Mouse (Mus musculus): ENCODE results near the gene Fry.

Gene Fry

DNA sequence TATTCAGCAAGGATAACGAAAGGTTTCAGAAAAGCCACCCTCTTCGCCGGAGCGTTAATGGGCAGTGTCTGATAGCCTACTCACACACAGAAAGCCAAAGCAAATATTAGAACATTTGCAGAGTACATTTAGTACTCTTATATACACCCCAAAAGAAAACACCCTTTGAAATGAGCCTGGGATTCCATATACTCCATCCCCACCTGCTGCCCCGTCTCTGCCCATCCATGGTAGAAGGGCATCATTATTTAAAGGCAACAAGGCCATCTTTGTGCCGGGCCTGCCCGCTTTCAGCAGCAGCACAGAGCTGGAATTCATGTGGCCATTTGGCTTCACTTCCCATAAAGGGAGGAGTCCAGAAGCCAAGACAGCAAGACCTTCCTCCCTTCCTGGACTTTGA lies 219.3 kb downstream of the Fry start:
- DNase-seq (ENCODE audit: low spot score), result no peak

DNA sequence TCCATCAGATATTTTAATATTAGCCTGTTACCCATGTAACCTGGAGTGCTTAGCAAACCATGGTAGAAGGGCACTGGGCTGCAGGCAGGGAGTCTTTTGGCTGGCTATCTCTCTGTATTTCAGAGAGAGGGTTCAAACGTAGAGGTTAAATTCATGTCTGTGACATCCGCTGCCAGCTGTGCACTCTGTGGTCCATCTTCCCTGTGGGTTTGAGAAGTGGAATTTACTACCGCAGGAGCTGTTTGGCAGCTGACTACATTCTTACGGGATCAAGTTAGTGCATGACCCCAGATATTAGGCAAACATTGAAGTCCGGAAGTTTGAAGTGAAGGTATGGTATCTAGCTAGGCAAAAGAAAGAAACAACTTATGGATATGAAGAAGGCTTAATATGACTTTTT lies 222.5 kb downstream of the Fry start:
- no peak for DNase-seq (ENCODE audit: low spot score)

DNA sequence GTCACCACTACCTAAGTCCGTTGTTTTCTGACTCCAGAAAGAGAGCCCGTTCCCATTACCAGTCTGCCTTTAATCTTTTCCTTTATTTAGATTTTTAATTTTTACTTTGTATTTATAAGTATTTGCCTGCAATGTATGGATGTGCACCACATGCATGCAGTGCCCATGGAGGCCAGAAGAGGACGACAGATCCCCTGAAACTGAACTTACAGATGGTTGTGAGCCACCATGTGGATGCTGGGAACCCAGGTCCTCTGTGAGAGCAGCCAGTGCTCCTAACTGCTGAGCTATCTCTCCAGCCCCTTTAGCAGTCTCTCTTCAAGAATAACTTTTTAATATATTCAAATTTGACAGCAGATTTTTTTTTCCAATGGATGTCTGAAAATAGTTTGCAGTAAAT lies 223.7 kb downstream of the Fry start:
- no peak for DNase-seq (ENCODE audit: low spot score)

DNA sequence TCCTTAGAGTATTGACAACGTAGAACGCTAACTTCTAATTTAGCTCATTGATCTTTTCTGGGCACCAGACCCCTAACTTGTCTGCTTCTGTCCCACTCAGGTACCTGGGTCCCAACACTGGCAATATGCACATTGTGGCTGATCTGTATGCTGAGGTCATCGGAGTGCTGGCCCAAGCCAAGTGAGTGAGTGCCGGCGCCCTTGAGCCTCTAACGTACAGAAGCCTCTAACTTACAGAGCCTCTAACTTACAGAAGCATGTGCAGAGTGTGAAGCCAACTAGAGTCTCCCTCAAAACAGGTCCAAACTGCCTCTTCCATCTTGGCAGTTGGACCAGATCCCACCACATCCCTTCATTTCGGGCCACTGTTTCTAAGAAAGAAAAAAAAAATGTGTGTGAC lies 227.5 kb downstream of the Fry start:
- no peak for DNase-seq (ENCODE audit: low spot score)

DNA sequence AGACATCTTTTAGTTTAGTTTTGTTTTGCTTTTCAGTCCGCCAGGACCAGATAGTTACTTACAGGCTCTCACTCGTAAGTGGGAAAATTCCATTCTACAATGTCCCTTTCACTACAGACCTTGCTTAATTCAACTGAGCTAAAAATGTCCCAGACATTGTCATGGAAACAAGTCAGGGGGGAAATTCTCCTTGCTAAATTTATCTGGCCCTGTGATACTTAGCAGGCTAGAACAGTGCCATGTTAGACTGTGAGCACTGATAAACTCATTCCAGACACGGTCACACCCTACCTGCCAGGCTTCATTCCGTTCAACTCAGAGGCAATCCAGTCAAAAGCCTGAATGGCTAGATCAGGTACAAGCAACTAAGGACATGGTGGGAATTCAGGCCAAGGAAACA lies 227.9 kb downstream of the Fry start:
- DNase-seq (ENCODE audit: low spot score), result no peak

DNA sequence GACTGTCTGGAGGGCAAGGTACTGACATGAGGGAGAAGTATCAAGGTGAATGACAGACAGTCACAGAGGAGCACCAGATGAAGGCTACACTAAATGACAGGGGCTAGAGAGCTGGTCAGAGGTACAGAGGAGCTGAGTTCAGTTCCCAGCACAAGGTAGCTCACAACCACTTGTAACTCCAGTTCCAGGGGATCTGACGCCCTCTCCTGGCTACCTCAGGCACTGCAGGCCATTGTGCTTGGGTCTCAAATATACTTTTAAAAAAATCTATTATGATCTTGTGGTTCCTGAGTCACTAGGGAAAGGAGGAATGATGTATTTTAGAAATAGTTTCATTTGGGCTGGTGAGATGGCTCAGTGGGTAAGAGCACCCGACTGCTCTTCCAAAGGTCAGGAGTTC lies 229.4 kb downstream of the Fry start:
- DNase-seq (ENCODE audit: low spot score), result no peak

DNA sequence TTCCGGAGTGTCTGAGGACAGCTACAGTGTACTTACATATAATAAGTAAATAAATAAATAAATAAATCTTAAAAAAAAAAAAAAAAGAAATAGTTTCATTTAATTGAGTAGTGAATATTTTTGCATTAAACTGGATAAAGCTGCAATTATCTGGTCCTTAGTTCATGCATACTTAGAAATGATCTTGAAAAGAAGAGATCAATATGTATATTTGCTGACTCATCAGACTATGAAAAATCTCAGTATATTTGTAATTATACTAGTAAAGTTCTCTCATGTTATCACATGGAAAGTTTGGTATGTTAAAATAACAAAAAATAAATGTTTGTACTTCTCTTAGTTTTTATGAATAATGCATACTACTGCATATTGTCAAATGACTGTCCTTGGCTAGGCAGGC lies 229.9 kb downstream of the Fry start:
- DNase-seq (ENCODE audit: low spot score), result no peak

DNA sequence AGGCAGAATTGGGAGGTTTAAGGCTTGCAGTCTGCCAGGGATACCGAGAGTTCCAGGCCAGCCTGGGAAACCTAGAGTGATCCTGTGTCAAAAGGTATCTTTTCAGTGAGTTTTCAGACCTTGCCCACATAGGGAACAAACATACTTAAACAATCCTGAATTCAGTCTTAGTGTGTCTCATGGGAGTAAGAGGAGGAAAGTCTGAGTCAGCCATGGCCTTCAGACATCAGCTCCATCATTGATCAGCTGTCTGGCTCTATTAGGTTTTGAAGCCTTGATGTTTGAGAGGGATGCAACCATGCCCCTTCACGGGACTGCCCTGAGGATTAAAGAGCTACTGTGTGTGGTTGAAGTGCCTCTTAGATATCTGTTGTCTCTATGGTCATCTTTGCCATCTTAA lies 232.7 kb downstream of the Fry start:
- no peak for DNase-seq (ENCODE audit: low spot score)

DNA sequence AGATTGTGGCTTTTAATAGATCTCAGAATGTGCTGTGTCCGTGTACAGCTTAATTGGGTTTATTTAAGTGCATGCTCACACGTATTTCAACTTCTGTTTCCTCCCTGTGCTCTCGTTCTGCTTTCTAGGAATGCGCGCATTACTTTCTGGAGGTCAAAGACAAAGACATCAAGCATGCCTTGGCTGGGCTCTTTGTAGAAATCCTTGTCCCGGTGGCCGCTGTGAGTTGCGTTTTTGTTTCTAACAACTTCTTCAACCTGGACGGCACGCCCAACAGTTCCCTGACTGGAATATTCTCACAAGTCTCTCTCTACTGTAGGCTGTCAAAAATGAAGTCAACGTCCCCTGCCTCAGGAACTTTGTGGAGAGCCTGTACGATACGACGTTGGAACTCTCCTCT lies 240.2 kb downstream of the Fry start:
- no peak for DNase-seq (ENCODE audit: low spot score)

DNA sequence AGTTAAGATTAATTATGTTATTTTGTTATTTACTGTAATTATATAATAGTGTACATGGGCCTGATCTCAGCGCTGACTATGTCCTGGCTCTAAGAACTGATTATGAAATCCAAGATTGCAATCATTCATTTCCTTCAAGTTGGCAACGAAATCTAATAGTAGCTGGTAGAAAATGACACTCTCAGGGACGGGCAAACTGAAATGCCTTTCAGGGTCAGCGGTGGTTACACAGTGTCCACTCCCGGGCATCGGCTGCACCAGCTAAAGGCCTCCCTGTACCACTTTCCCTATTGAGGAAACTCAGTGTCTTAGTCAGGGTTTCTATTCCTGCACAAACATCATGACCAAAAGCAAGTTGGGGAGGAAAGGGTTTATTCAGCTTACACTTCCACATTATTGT lies 243.8 kb downstream of the Fry start:
- no peak for DNase-seq (ENCODE audit: low spot score)

DNA sequence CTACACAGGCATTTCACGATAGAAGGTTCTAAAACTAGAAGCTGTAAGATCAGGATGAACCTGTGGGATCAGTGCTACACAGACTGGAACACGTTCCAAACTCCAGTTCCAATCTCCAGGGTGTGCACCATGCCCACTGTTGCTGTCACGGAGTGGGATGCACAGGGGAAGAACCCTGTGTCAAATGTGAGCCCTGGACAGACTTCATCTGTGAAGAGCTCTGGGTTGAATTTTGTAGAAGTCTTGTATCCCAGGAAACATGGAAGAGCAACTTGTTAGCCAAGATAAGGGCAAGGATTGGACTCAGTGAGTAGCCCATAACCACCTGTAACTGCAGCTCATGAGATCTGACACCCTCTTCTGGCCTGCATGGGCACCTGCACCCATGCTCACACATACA lies 246.2 kb downstream of the Fry start:
- DNase-seq (ENCODE audit: low spot score), result no peak

DNA sequence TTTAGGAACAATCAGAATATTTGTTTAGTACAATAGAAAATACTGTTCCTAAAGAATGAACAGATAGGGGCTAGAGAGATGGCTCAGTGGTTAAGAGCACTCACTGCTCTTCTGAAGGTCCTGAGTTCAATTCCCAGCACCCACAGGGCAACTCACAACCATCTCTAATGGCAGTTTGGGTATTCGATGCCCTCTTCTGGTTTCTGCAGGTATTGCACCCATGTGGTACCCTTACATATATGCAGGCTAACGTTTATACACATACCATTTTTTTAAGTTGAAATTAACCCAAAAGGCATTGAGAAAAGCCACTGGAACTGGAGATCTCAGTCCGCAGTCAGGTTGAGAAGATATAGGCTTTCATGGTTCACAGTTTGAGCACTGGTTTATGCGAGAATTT lies 248.6 kb downstream of the Fry start:
- DNase-seq (ENCODE audit: low spot score), result no peak

DNA sequence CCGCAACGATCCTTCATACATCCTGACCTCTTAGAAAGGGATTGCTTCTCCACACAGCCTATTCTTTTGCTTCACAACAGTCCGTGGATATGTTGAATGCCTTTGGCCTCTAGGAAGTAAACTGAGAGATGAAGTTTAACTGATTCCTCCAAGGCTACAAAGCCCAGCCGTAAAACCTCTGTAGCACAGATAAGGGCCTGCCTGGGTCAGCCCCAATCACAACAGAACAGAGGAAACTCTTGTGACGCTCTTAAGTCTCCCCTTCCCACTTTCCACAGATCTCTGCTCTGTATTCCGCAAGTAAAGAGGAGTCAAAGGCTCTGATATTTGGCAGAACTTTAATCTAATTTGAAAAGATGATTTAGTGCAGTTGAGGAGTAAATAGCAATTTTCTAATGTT lies 251.8 kb downstream of the Fry start:
- DNase-seq (ENCODE audit: low spot score), result no peak

DNA sequence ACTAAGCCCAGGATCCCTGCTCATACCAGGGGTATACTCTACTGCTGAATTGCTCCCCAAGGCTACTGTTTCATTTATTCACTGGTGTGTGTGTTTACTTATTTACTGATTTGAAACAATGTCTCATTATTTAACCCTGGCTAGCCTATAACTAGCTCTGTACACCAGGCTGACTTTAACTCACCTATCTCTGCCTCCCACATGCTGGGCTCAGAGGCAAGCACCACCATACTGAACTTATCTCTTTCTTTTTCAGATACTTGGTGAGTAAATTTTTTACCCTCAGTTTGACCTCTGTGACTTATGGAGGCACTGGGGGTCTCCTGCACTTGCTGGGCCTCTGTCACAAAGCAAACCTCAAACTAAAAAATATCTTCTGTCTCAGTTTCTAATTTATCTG lies 252.4 kb downstream of the Fry start:
- no peak for DNase-seq (ENCODE audit: low spot score)

DNA sequence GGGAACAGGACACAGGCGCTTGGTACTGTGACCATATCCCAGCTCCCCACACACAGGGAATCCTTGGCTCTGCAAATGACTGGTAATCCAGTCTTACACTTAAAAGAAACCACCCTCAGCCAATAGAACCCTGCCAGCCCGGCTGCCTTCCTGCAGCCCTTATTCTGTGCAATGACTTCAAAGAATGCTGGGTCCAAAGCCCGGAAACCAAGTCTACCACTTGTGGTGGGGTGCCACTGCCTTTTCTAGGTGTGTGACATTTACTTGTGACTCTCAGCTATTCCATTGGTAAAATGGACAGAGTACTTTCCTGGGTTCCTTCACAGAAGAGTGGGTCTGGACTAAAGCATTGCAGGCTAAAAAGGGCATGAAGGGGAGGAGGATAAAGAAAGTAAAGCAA lies 254.5 kb downstream of the Fry start:
- DNase-seq (ENCODE audit: low spot score), result no peak

DNA sequence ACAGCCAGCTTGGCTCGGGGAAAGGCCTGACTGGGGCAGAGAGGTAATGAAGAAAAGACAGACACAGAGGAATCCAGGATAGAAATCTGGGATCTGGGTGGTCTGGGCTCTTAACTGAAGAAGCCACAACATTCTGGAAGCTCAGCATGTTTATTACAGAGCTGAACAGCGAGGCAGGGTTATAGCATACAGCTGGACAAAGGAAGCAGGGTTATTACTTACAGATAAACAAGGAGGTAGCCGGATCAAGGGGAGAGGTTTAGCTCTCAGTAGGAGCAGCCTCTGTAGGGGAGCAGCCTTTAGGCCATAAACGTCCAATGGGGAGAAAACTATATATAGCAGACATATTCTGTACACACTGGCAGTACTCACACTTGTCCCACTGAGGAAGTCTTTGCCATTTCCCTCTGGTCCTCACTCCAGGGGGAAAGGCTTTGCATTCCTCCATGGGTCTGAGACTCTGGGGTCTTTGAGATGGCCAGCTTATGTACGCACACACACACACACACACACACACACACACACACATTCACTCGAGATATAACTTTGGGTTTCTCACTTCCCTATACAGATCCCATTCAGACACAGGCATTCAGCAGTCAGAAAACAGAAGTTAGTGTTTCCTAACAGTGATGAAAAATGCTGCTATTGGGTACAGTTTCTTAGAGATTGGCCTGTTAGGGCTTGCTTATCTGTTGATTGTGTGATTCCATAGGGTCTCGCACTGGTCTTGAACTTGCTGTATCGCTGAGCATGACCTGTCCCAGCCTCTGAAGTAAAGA lies 256.5 kb downstream of the Fry start:
- DNase-seq (ENCODE audit: low spot score), result no peak

DNA sequence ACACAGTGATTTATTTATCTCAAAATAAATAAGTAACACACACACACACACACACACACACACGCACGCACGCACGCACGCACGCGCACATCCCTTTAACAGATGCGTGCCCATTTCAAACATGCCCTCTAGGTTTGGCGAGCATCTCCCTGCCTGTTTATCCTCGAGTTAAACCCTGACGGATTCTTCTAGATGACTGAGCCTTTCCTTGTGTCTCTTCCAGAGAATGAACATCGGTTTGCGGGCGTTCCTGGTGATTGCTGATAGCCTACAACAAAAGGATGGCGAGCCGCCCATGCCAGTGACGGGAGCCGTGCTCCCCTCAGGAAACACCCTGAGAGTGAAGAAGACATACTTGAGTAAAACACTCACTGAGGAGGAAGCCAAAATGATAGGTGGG lies 260.1 kb downstream of the Fry start:
- no peak for DNase-seq (ENCODE audit: low spot score)

DNA sequence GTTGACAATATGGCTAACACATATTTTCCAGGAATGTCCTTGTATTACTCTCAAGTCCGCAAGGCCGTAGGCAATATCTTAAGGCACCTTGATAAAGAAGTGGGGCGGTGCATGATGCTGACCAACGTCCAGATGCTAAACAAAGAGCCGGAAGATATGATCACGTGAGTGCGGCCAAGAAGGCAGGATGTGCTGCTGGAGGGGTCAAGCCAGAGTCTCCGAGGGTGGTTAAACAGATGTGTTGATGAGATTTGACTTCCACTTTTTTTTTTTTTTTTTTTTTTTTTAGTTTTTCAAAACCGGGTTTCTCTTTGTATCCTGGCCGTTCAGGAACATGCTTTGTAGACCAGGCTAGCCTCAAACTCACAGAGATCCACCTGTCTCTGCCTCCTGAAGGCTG lies 262.3 kb downstream of the Fry start:
- DNase-seq (ENCODE audit: low spot score), result no peak

DNA sequence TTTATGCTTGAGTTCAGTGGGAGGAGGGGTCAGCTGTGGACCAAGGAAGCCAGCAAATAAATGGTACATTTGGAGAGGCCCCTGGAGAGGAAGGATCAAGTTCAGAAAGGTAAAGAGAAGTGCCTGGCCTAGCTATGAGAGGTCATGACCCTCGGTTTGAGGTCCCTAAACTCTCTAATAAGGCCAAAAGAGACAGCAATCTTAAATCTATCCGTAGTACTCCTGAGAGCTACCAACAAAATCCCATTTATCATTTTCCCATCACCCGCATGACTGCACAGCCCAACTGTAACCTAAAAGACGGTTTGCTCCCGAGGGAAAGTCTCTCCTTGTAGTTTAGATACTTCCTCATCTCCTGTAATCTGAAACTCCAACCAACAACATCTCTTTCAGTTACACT lies 264.0 kb downstream of the Fry start:
- DNase-seq (ENCODE audit: low spot score), result no peak

DNA sequence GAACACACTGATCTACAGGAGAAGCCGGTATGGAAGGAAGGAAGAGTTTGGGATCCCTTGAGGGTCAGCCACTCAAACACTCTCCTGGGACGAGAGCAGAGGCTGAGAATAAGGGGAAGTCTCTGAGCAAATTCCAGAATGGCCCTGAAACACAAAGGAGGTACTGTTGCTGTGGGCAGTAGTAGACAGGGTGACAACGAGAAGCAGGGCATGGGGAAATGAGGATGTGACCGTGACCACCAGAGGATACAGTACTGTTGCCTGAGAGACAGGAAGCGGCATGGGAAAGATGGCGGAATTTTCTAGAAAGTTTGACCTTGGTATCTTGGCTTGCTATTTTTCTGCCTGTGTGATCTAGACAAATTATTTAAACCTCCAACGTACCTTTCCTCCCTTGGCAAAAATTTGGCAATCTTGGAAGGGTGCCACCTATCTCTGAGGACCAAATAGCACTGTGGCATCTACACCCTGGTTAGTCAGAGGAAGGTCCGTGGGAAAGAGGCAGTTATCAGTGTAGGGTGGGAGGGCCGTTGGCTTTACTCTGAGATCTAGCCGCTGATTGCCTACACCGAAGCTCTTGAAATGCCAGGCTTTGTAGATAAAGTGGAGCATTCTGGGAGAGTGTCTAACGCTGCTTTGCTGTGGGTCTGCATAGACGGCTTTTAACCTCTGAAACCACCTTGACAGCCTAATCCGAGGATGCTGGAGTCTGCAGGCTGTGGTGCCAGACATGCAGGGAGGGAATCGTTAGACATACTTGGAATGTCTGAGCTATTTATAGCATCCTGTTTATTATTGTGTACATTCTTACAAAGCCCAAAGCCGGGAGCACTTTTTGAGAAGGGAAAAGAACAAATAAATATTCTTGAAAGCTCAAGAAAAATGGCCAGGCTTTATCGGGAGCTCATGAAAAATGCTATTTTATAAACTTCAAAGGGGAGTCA lies 266.1 kb downstream of the Fry start:
- no peak for DNase-seq (ENCODE audit: low spot score)

DNA sequence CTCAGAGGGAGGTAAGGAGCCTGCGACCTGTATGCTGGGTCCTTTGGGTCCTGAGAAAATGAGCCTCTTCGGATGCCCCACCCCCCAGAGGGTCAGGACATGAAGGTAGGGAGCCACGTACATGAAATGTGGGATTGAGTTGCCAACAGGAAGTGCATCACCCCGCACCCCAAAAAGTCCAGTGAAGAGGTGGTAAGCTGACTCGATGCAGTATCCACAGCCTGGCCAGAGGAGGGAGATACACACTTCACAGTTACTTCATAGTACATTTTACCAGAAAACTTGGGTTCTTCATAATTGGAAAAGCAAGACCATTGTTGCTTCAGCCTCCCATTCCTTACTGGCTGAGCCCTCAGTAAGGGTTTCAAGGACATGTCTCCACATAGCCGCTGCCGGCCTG lies 266.8 kb downstream of the Fry start:
- DNase-seq (ENCODE audit: low spot score), result no peak

DNA sequence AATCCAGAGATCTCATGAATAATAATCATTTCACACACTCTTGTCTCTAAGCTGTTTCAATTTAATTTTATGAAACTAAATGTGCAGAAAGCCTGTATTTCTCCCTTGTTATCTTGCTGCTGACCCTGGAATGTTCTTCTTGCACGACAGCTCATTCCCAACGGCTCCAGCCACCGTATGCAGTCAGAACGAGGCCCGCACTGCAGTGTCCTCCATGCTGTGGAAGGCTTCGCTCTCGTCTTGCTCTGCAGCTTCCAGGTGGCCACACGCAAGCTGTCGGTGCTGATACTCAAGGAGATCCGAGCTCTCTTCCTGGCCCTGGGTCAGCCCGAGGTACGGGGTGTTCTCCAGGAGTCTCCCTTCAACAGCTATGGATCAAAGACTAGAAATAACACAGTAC lies 270.2 kb downstream of the Fry start:
- no peak for DNase-seq (ENCODE audit: low spot score)

DNA sequence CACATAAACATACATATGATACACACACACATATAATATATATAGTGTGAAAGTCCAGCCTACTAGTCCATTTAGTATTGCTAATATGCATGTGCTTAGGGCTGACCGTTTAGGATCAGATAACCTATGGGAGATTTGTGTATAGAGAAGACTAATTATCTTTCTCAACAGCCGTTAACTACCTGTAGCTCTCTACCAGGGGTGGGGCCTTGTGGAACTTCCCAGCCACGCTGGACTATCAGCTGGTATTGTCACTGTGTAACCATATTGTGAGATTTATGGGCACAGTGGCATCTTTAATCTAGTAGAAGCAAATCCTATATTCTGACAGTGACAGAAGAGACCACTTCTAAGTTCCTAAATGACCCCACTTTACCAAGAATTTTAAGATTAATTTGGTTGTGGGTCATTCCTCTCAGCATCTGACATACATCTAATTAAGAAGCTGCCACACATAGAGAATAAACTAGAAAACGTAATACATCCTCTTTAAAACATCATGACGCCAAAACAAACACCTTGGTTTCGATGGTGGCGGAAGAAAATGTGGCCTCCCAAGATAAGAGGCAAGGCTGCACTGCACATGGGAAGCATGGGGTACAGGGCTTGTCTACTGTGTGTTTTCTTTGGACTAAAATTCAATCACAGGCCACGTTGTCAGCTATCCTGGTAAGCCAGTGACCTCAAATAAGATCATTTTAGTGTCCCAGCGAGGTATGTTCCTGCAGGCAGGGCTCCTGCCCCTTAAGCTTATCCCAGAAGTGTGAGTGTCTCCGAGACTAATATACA lies 271.3 kb downstream of the Fry start:
- DNase-seq (ENCODE audit: low spot score), result no peak

Measured in ovary, postnatal 14 days (tissue).